Mouse (Mus musculus) cerebellum, postnatal 25 days (tissue): ENCODE measurements around the gene Lgr5.

Source experiments
- DNase-seq, 2 experiments: peaks; one replicate each; pipeline ENCODE4 v3.0.0; 2021; ENCODE audit warnings: mixed read lengths in 2 of 2

Gene Lgr5

DNA sequence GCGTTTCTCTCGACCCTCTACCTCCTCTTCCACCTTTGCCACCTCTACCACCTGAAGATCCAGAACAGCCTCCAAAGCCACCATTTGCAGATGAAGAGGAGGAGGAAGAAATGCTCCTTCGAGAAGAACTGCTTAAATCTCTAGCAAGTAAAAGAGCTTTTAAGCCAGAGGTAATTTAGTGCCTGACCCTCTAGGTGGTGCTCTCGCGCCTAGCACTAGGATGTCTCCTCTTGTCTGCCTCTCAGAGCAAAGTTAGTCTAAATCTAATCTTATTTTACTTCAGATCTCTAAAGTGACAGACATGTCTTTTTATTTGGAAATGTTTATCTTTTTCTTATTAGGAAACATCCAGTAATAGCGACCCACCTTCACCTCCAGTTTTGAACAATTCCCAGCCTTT lies 181.2 kb downstream of the Lgr5 start:
- peak; percentile 53 to 73 for DNase-seq
